ENCODE assay signal across 14 mouse cellular contexts in genomic region chr10:111178024-111178423, GRCm38 (mm10). TPM values are rescaled to one million over a fixed set of nuclear protein-coding genes. Genes with fewer than 3 reads are reported as not detected.
A peak's percentile ranks its signal among the peaks of the same experiment; 100 is the strongest.
DNase-seq lines count a peak whose midpoint lies in the region; ATAC-seq and TF ChIP-seq lines count a peak whose summit lies in the region.
"Had no signal": no experiment of that assay in that cellular context is flagged by ENCODE, and none has a peak within 500 bp of the region (broad histone marks: within the 10 kb centered on the region; RNA-seq: fewer than 3 reads in every experiment).

No protein-coding gene starts in this region.

- peaks cover 19% of the 10 kb centered on the region for H3K4me1 ChIP-seq in thymus, adult 2 months (replicated peaks; ENCODE audit: control insufficient read depth, insufficient read depth, low read length)
- peaks cover 7% of the 10 kb centered on the region; the same call in 1 of the 2 replicates for H3K4me1 ChIP-seq in liver, embryonic 11.5 days (replicated peaks; ENCODE audit: control insufficient read depth, insufficient read depth, low read length)

- peak; percentile 67 to 81 for ATAC-seq in hematopoietic stem cell, adult 5-6 weeks (replicated peaks in 1 of 2; ENCODE audit: insufficient read depth in 1 of 2, low FRiP score in 2 of 2, low TSS enrichment in 1 of 2, low read depth in 1 of 2, poor library complexity in 2 of 2, severe bottlenecking in 2 of 2)
- ATAC-seq in megakaryocyte progenitor cell, adult 5-6 weeks (replicated peaks; ENCODE audit: poor library complexity), result peak; percentile 60
- ATAC-seq in liver, embryonic 11.5 days (replicated peaks; ENCODE audit: low FRiP score), result no peak

- TF ChIP-seq CTCF in thymus, adult 2 months (IDR thresholded peaks at IDR 0.05; ENCODE audit: borderline replicate concordance, control insufficient read depth, extremely low read depth, insufficient read depth, low read length, poor library complexity), result no peak

- H3K9me3 ChIP-seq in liver, embryonic 11.5 days (ENCODE audit: control insufficient read depth, low read length), result no peaks in the 10 kb centered on the region
- H3K9me3 ChIP-seq: embryonic facial prominence, embryonic 13.5 days; forebrain, embryonic 12.5 days; liver, embryonic 13.5 days had no signal

- 37% methylated on average over 7 of the region's 7 CpGs for WGBS in thymus, adult 2 months
- 90% methylated on average over 7 of the region's 7 CpGs for WGBS in liver, embryonic 11.5 days

- no peak overlapping the region for H3K4me3 ChIP-seq in thymus, adult 2 months (ENCODE audit: control insufficient read depth, insufficient read depth, low read length)
- H3K4me3 ChIP-seq in liver, embryonic 11.5 days (ENCODE audit: low read depth, low read length), result no peak overlapping the region
- H3K4me3 ChIP-seq: embryonic facial prominence, embryonic 13.5 days; forebrain, embryonic 12.5 days; liver, embryonic 13.5 days had no signal

- H3K4me2 ChIP-seq in liver, embryonic 11.5 days, result no peak overlapping the region
- H3K4me2 ChIP-seq: embryonic facial prominence, embryonic 13.5 days; forebrain, embryonic 12.5 days; hindbrain, embryonic 14.5 days; liver, embryonic 13.5 days had no signal

- H3K36me3 ChIP-seq in thymus, adult 2 months (ENCODE audit: control insufficient read depth, insufficient read depth, low read length), result no peaks in the 10 kb centered on the region
- H3K36me3 ChIP-seq in liver, embryonic 11.5 days (ENCODE audit: control insufficient read depth, insufficient read depth, low read length), result no peaks in the 10 kb centered on the region
- H3K36me3 ChIP-seq: embryonic facial prominence, embryonic 13.5 days; forebrain, embryonic 12.5 days; liver, embryonic 13.5 days had no signal

- H3K27ac ChIP-seq in thymus, adult 2 months (ENCODE audit: control insufficient read depth, insufficient read depth, low read length), result no peak overlapping the region
- H3K27ac ChIP-seq in liver, embryonic 11.5 days (ENCODE audit: low read depth, low read length), result no peak overlapping the region
- H3K27ac ChIP-seq: embryonic facial prominence, embryonic 13.5 days; forebrain, embryonic 12.5 days; hindbrain, embryonic 14.5 days; liver, embryonic 13.5 days had no signal

- no peaks in the 10 kb centered on the region for H3K27me3 ChIP-seq in thymus, adult 2 months (ENCODE audit: control insufficient read depth, insufficient read depth, low read length)
- H3K27me3 ChIP-seq in liver, embryonic 11.5 days (replicated peaks; ENCODE audit: control insufficient read depth, insufficient read depth, low read length), result no peaks in the 10 kb centered on the region
- H3K27me3 ChIP-seq: embryonic facial prominence, embryonic 13.5 days; forebrain, embryonic 12.5 days; liver, embryonic 13.5 days had no signal

- no peak overlapping the region for H3K9ac ChIP-seq in liver, embryonic 11.5 days (ENCODE audit: low read depth, low read length)
- H3K9ac ChIP-seq: embryonic facial prominence, embryonic 13.5 days; forebrain, embryonic 12.5 days; hindbrain, embryonic 14.5 days; liver, embryonic 13.5 days had no signal

- TF ChIP-seq POLR2A in thymus, adult 2 months (IDR thresholded peaks at IDR 0.05; ENCODE audit: control insufficient read depth, extremely low read depth, insufficient read depth, low read length, poor library complexity), result no peak

- DNase-seq in thymus, postnatal 0 days (ENCODE audit: low spot score), result peak; percentile 30
- DNase-seq in thymus, adult 2 months, result no peak
- DNase-seq in liver, embryonic 11.5 days (ENCODE audit: low spot score), result no peak
- DNase-seq in cerebellum, postnatal 36 days, result no peak
- DNase-seq in adrenal gland, adult 8-10 months, result no peak
- DNase-seq: adrenal gland, postnatal 36 days; cerebellum, adult 18-20 months; kidney, adult 8-10 months; liver, embryonic 13.5 days had no signal

RNA-seq across cellular contexts. Expression of gene Osbpl8, which starts 13.5 kb away (rescaled TPM):
- polyA plus RNA-seq in thymus, postnatal 0 days (2015; fragmentation: Nextera tagmentation; extraction: Ambion mirVana), result 28.1 and 35.3 TPM in 2 replicates
- 22.0 and 26.8 TPM in 2 replicates for polyA plus RNA-seq in thymus, adult 2 months (2012; rRNA removed)
- total RNA-seq in hematopoietic stem cell, adult 5-6 weeks (2017), result 162 and 180 TPM in 2 replicates
- 73.2 and 80.2 TPM in 2 replicates for total RNA-seq in megakaryocyte progenitor cell, adult 5-6 weeks (2015)
- total RNA-seq in megakaryocyte progenitor cell, adult 5-6 weeks (2017), result 90.9 and 125 TPM in 2 replicates
- 10.9 and 11.2 TPM in 2 replicates for polyA plus RNA-seq in liver, embryonic 11.5 days (2014; fragmentation: Nextera tagmentation; extraction: Ambion mirVana)
- total RNA-seq in adrenal gland, adult 8-10 months (2022), result 10 to 100 TPM; 25.7 to 38.0 (median 33.1) TPM
